Mouse (Mus musculus) thymus, postnatal 10 days (tissue): Measurements from ENCODE around the gene Gca.
"Not testable (repeated sequence)": the region's sequence is repeated elsewhere in the genome, so short reads cannot be mapped to it uniquely, and the experiment has no call there.

Source experiments
- DNase-seq, 2 experiments: peaks; one replicate each; pipeline ENCODE4 v3.0.0; 2021; ENCODE audit warnings: low spot score in 2 of 2

Gene Gca

DNA sequence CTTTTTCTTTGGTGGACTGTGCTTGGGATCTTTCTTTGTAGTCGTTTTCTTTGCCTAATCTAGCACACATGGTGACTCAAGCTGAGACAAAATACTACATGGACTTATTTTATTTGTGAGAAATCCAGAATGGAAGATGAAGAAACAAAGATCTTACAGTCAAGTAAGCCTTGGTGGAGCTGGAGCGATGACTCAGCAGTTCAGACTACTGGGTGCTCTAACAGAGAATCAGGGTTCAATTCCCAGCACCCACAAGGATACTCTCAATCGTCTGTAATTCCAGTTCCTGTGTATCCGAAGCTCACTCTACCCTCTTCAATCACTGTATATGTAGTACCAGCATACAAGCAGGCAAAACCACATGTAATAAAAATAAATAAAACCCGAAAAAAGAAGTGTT, 6.2 kb downstream of the Gca start:
- no peak for DNase-seq

DNA sequence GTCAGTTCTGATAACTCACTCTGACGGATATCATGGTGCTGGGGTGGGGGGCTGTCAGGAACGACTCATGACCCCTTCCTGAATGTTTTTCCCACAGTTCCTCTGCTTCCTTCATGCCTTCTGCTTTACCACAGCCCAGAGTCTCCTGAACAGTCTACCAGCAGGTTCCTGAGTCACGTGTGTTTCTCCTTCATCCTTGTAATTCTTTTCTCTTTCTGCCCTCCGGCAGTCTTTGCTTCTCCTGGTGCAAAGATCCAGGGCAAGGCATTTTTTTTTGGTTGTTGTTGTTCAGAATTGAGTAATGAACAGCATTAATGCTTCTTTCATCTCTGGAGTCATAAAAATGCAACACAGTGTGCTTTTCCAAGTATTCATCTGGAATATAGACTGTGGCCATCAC, 6.7 kb downstream of the Gca start:
- DNase-seq: no peak

DNA sequence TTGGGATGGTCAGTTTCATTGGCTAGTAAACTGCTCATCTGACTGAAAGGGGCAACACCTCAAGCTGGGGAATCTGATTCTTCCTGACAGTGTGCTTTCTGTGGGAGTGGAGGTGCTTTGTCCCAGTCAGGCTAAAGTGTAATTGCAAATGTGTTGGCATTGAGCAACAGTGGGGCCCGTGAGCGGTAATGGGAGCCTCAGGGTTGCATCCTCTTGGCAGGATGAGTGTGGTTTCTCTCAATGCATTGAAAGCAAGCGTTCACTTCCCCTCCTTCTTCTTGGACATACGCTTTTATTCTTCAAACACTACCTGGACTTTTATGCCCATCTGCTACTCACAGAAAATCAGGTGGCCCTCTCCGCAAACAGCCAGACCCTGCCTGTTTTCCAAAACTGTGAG, 8.7 kb downstream of the Gca start:
- no peak for DNase-seq

DNA sequence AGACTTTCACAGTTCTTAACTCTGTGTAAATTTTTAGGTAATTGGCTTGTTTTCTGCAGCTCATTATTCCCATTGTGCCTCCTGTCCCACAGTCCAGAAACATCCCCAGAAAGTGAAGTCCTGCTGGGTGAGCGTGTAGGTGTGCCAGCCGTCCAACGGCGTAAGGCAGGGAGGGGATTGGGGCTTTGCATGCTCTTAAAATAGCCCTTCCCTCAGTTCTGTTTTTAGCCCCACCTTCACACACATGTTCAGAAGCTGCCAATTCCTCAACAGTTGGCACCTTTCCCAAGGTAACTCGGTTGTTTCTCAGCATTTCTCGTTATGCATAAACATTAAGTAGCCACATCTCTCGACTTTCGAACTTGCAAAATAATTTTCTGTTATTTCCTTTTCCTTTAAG, 17.6 kb downstream of the Gca start:
- no peak for DNase-seq

DNA sequence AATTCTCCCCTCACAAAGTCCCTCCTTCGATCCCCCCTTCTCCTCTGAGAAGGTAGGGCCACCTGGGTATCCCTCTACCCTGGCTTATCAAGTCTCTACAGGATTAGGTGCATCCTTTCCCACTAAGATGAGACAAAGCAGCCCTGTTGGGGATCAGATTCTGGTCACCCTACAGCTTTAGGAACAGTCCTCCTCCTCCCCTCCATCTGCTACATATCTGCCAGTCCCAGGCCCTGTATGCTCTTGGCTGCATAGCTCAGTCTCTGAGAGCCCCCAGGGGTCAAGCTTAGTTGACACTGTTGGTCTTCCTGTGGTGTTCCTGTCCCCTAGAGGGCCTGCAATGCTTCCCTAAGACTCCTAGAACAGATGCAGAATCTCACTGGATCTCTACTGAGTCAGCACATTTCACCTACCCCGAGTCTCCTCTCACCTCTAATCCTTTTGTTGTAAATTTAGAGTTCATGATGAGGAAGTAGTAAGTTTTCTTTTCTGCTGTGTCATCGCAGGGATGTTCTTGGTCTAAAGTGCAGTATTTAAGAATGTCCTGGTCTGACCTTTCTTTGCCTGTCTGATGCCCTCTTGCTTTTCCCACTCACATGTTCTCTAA, 21.0 kb downstream of the Gca start:
- DNase-seq: no peak

DNA sequence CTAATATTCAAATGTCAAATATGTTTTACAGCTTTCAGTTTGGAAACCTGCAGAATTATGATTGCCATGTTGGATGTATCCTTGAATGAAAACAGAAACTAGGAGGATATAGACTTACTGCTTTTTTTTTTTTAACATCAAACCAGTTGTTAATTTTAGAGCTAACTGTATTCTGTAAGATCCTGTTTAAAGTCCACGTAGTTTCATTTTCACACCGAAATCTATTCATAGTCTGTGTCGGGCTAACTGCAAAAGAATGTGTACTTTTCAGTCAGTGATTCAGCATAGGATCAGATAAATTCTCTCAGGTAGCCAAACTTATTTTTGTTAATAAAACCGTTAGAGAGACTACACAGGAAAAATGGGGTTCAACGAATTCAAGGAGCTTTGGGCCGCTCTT, 21.8 kb downstream of the Gca start:
- DNase-seq: no peak

DNA sequence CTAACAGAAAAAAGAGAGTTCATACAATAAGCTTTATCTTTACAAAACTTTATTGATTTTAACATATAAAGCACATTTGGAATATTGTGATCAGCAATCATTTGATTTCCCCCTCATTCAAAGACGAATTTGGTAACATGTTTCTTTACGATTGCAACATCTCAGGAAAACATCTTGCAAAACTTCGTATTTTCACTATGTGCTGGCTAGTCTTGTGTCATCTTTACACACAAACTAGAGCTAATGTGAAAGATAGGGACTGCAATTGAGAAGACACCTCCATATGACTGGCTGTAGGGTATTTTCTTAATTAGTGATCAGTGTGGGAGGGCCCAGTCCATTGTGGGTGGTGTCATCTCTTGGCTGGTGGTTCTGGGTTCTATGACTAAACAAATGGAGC, 42.2 kb downstream of the Gca start:
- no peak for DNase-seq

DNA sequence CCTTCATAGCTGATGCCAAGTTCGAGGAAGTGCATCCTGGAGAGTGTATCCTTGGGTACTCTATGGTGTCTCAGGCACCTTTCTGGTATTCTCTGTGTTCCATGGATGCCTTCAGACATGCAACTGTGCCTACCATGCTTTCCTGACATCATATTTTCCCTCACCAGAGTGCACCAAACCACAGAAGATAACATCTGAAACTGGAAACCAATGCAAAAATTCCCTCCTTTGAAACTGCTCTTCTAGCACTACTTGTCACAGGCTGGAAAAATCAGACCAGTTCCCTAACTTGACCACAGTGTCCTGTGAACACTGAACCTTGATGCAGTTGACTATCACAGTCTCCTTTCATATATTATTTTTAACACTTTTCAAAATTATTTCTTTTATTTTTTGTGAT, 45.5 kb downstream of the Gca start:
- DNase-seq: no peak

DNA sequence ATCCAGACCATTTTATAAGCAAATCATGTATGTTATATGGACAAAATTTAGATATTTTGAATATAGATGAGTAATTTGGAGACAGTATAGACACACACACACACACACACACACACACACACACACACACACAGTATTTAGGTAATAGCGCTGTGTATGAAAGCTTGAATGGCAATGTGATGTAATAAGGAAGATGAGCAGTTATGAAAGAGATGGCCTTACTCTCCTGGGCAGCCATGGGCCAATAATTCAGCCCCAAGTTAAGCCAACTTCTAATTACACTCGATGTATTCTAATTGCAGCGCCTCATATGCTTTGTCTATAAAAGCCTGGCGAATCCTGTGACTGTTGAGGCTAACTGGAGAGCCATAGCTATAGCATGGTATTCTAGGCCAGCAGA, 50.3 kb downstream of the Gca start:
- not testable (repeated sequence) for DNase-seq

DNA sequence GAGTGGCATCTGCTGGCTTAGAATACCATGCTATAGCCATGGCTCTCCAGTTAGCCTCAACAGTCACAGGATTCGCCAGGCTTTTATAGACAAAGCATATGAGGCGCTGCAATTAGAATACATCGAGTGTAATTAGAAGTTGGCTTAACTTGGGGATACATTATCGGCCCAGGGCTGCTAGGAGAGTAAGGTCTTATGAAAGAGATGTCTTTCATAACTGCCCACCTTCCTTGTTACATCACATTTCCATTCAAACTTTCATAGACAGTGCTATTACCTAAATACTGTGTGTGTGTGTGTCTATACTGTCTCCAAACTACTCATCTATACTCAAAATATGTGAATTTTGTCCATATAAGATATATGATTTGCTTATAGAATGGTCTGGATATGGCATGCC, 51.2 kb downstream of the Gca start:
- DNase-seq: no peak

DNA sequence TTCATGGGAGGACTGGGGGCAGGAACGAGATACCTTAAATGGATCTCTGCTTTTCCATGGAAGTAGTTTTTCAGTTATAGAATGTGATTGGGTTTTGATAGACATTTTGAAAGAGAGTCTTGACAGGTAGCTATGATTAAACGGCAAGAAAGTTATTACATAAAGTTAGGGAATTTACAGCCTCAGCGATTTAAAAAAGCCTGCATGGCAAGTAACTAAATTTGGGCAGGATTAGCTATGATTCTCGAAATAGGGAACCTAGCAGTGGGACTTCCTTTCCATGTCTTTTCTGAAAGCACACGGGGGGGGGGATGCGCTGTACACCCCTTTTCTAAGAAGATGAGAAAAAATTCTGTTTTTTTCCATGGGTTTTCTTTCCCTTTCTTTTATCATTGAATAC, 53.2 kb downstream of the Gca start:
- DNase-seq: no peak

DNA sequence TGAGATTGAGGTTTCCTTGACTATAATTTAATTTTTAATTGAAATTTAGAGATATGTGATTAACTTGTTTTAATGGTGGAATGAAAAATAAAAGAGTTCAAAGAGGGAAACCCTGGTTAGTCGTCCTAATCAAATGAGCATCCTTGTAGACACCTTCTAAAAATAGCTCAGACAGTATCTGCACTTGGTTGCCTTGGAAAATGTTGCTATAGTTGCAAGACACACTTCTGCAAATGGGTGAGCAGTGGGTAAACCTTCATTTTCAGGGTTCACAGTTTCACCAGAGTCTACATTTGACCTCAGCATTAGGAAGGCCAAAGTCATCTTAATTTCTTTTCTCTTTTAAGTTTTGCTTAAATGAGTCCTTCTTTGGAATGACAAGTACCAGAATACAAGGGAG, 54.3 kb downstream of the Gca start:
- no peak for DNase-seq

DNA sequence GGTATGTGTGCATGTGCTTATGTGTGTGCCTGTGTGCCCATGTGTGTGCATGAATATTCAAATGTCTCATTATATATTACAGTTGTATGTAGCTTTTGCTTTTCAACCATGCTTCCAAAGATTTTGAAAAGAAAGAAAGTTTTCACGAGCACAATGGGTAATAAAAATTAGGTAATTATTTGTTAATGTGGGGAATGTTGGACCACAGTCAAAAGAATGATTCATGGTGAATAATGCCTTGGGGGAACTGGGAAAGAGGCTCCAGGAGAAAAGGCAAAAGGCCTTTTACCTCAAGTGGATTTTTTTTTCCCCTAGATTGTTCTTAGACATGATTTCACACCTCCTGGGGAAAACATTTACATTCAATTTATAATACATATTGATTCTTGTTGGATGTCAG, 61.9 kb downstream of the Gca start:
- no peak for DNase-seq

DNA sequence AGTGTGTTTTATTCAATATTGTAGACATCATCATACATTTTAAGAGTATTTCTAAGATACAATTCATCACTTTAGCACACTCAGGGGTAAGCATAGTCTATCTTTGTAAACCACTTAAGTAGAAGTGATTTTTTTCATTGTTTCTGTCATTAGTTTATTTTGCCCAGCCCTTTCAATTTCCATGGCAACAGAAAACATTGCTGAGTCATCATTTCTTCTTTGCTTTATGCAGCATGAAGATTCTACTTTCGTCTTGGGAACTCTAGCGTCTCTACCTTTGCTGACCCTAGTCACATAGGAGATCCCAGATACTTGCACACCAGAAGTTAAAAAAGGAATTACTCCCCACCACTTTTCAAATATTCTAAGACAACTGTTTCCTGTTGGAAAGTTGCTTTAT, 63.6 kb downstream of the Gca start:
- no peak for DNase-seq

DNA sequence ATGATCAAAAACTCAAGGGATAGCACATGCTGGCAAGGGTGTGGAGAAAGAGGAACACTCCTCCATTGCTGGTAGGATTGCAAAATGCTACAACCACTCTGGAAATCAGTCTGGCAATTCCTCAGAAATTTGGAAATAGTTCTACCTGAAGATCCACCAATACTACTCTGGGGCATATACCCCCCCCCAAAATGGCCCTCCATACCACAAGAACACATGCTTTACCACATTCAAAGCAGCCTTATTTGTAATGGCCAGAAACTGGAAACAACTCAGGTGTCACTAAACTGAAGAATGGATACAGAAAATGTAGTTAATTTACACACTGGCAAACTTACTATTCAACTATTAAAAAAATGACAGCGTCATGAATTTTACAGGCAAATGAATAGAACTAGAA, 66.6 kb downstream of the Gca start:
- DNase-seq: no peak

DNA sequence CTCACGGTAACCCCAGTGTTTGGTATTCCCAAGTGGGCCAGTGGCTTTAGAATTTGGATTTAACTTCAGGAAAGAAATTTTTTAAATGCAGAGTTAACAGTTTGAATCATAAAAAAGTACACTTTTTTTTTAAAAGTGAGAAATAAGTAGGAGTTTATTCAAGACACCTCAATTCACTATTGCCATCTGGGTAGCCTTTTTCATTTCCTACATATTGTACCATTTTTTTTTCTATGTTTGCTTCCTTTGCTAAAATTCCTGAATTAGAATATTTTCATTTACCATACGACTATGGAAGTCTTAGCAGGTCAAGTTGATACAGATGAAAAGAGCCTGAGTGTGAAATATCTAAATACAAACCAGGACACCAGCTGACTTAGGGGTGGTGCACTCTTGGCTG, 79.0 kb downstream of the Gca start:
- DNase-seq: no peak
